Mouse (Mus musculus) heart, postnatal 0 days (tissue): ENCODE results near the gene En2. TPM values are rescaled to one million over a fixed set of nuclear protein-coding genes. Genes with fewer than 3 reads are reported as not detected.

Experiments used
- ATAC-seq: fragments of 200-750 bp; cut with Nextera tagmentation; 2 replicates; pipeline ENCODE4 v1.8.0; 2017; ENCODE audit warnings: low read depth, moderate number of reproducible peaks, moderate library complexity; ENCODE audit not compliant: insufficient read depth
- DNase-seq: peaks from one replicate; pipeline ENCODE4 v3.0.0-alpha.2; 2016; ENCODE audit warnings: low spot score
- H3K27ac ChIP-seq: fragments of 300-500 bp; sonication (generic); 2 replicates; pipeline ENCODE4 v1.5.1; 2014; ENCODE audit warnings: low read depth, mild to moderate bottlenecking
- H3K27me3 ChIP-seq: fragments of 300-500 bp; sonication (generic); 2 replicates; pipeline ENCODE4 v1.6.1; 2014; ENCODE audit warnings: low read length, mixed read lengths; ENCODE audit not compliant: control insufficient read depth, insufficient read depth
- H3K36me3 ChIP-seq: fragments of 300-500 bp; sonication (generic); replicated peaks from 2 replicates; pipeline ENCODE4 v1.6.1; 2014; ENCODE audit warnings: low read length, mixed read lengths; ENCODE audit not compliant: control insufficient read depth, insufficient read depth
- H3K4me1 ChIP-seq: fragments of 300-500 bp; sonication (generic); 2 replicates; pipeline ENCODE4 v1.6.1; 2014; ENCODE audit warnings: antibody characterized with exemption; ENCODE audit not compliant: control insufficient read depth, insufficient read depth
- H3K4me2 ChIP-seq: fragments of 300-500 bp; sonication (generic); 2 replicates; pipeline ENCODE4 v1.6.1; 2014; ENCODE audit warnings: low read depth, mild to moderate bottlenecking, low read length, moderate library complexity
- H3K4me3 ChIP-seq: fragments of 300-500 bp; sonication (generic); 2 replicates; pipeline ENCODE4 v1.5.1; 2014; ENCODE audit warnings: low read depth, low read length
- H3K9ac ChIP-seq: fragments of 300-500 bp; sonication (generic); replicated peaks from 2 replicates; pipeline ENCODE4 v1.6.1; 2014; ENCODE audit warnings: low read depth, low read length, mixed read lengths
- H3K9me3 ChIP-seq: fragments of 300-500 bp; sonication (generic); replicated peaks from 2 replicates; pipeline ENCODE4 v1.6.1; 2016; ENCODE audit warnings: low read length; ENCODE audit not compliant: control insufficient read depth
- CTCF ChIP-seq: IDR thresholded peaks from 2 replicates; pipeline ENCODE4 v1.5.1; 2016; ENCODE audit warnings: antibody characterized with exemption, control low read depth, low read depth
- EP300 ChIP-seq: IDR thresholded peaks from 2 replicates; pipeline ENCODE4 v1.6.1; 2016; ENCODE audit warnings: antibody characterized with exemption, low read depth
- WGBS: fragments of 180-500 bp; shearing (Covaris S2); extraction: QIAGEN DNeasy Blood & Tissue Kit; methylation state at CpG from one replicate; pipeline ENCODE4 v1.1.7; 2014; 5-methylcytosine and 5-hydroxymethylcytosine counted together
- polyA plus RNA-seq: library from polyadenylated mRNA; unstranded; fragments of >200 nt; fragmentation: Nextera tagmentation; extraction: Ambion mirVana; gene quantifications from 2 replicates; pipeline ENCODE4 v1.2.1, GENCODE M21; 2015
- total RNA-seq: library from RNA; depleted of rRNA; stranded (reverse); fragments of >200 nt; gene quantifications from 2 replicates; pipeline ENCODE4 v1.2.3, GENCODE M21; 2014; ENCODE audit warnings: low replicate concordance

Gene En2
- total and polyA plus RNA-seq, 2 experiments from 2014 or later = not detected

DNA sequence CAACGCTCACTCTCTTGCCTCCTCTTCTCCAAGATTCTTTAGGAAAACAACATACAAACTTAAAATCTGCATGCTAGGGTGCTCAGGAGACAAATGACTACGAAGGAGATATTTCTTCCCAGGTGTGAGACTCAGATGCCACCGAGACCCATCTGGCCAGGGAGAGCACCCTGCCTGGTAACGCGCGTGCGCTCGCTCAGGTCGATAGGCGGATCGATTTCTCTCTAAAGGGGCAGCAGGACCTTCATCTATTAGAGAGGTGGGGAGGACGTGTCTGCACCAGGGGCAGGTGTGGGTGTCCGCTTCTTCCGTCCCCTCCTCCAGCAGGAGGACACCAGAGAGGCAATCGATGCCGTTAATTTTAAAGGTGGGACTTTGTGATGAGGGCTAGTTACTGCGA, 7.7 kb upstream of the En2 start:
- H3K9ac ChIP-seq = no peak overlapping the region
- H3K4me2 ChIP-seq = no peak overlapping the region
- no peak for TF ChIP-seq CTCF
- no peaks in the 10 kb centered on the region for H3K9me3 ChIP-seq
- H3K27ac ChIP-seq = no peak overlapping the region
- no peak overlapping the region for H3K4me3 ChIP-seq
- 2% methylated on average over 17 of the region's 17 CpGs for WGBS
- no peaks in the 10 kb centered on the region for H3K4me1 ChIP-seq
- peaks cover 89% of the 10 kb centered on the region for H3K27me3 ChIP-seq
- ATAC-seq = no peak
- H3K36me3 ChIP-seq = no peaks in the 10 kb centered on the region
- DNase-seq = no peak

DNA sequence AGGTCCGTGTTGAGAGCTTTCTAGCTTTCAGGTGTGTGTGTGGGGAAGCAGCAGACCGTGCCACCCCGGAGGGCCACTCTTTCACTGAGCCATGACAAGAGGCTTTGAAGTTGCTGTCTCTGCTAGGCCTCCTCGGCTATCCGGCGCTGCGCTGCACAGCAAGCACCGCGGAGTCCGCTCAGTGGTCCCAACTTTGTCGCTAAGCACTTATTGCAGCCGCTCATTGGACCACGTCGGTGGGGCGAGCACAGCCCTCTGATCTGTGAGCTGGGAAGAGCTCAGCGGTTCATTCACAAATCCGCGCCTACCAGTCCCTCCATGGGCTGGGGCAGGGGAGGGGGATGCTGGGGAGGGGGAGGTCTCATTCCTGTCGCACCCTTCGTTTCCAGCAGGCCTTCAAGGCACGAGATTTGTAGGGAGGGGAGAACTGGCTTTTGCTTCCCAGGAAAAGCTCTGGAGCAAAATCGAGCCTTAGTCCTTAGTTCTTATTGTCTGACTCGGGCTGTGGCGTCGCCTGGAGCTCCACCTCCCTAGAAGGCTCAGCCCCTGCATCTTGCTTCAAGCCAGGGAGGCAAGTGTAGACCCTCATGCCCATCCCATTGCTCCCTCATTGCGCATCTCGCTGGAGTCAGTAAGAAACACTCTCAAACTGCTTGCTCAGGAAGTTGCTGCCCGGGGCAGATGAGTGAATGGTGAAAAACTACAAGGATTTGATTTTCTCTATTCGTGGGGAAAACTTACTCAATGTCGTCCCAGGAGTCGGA, 7.0 kb upstream of the En2 start:
- Histone ChIP-seq H3K9ac (no peak overlapping the region), H3K36me3 (no peaks in the 10 kb centered on the region), H3K4me1 (no peaks in the 10 kb centered on the region), H3K4me2 (no peak overlapping the region), H3K4me3 (peak overlapping the region; percentile 12; the same call in 1 of the 2 replicates), H3K9me3 (no peaks in the 10 kb centered on the region), H3K27ac (no peak overlapping the region), H3K27me3 (peaks cover 93% of the 10 kb centered on the region)
- ATAC-seq (no peak), DNase-seq (no peak)
- TF ChIP-seq CTCF (no peak), EP300 (no peak)
- WGBS = under 1% methylated on average over 31 of the region's 31 CpGs

DNA sequence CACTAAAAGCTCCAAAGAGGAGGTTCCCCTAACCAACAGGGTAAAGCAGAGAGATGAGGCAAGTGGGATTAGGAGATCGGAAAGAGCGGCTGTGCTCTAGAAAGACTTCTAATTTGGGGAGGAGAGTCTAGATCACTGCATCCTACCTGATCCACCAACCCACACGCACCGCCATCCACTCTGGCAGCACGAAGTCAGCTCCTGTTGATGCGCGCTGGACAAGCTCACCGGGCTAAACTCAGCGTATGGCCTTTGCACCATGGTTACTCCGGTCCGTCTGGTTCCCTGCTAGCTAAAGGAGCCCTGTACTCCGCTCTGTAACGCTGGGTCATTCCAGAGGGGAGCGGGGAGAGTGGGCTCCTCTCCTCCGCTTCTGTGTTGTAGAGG, 6.4 kb upstream of the En2 start:
- Histone ChIP-seq H3K9ac (no peak overlapping the region), H3K9me3 (no peaks in the 10 kb centered on the region), H3K4me3 (no peak overlapping the region), H3K36me3 (no peaks in the 10 kb centered on the region), H3K27me3 (peaks cover 93% of the 10 kb centered on the region), H3K4me2 (no peak overlapping the region), H3K27ac (no peak overlapping the region), H3K4me1 (no peaks in the 10 kb centered on the region)
- ATAC-seq (no peak), DNase-seq (no peak)
- TF ChIP-seq CTCF = no peak
- 2% methylated on average over 15 of the region's 15 CpGs for WGBS

DNA sequence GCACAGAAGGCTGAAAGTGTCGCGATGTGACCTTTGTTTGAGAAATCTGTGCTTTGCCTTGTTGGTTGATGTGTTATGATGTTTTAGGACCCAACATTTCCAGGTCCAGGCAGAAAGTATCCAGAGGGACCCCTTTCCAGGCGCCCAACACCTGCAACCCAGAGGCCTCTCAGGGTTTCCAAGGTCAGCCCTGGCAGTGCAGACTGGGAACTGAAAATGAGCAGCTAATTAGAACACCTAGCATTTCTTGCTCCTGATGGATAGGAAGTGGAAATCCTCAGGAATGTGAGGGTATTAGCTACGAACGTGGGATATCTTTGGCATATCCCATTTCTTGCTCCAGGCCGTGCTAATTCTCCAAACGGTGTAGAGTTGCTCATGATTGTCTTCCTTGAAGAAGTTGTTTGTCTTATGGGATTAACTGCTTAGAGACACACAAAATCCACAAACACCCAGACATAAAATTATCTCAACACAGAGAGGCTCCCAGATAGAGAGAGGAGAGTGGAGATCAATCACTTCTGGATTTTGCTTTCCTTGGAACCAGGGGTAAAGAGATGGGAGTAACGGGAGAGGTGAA, 5.5 kb upstream of the En2 start:
- no peak overlapping the region for H3K27ac ChIP-seq
- peaks cover 97% of the 10 kb centered on the region for H3K27me3 ChIP-seq
- ATAC-seq = no peak
- no peaks in the 10 kb centered on the region for H3K4me1 ChIP-seq
- 9% methylated on average over 8 of the region's 8 CpGs for WGBS
- no peak overlapping the region for H3K4me2 ChIP-seq
- H3K9me3 ChIP-seq = no peaks in the 10 kb centered on the region
- no peak for DNase-seq
- TF ChIP-seq EP300 = no peak
- no peak for TF ChIP-seq CTCF
- H3K4me3 ChIP-seq = no peak overlapping the region
- H3K9ac ChIP-seq = no peak overlapping the region
- no peaks in the 10 kb centered on the region for H3K36me3 ChIP-seq

DNA sequence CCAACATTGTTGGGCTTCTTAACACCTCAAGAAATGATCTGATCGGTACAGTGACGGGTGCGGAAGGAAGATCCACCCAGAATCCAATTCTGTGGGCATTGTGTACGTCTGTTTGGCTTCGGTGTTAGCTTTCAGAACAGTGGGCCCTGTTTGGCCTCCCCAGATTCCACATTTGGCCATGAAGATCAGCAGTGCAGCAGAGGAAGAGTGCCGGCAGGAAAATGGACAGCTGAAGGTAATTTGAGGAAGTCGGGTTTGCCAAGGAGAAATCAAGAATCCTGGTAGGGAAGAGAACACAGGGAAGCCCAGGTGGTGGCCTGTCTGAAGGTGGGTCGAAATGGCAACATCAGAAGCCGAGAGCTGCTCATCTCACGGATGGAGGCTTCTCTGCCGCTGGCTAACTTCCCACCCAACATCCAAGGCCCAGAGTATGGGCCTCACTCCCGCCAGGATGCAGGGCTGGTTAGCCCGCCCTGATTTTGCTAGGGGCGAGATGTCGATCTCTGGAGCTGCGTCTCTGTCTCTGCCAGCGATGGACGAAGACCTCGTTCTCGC, 4.0 kb upstream of the En2 start:
- Histone ChIP-seq H3K9me3 (no peaks in the 10 kb centered on the region), H3K36me3 (no peaks in the 10 kb centered on the region), H3K9ac (no peak overlapping the region), H3K4me1 (peaks cover 6% of the 10 kb centered on the region), H3K4me3 (peak overlapping the region; percentile 15), H3K27ac (no peak overlapping the region), H3K27me3 (peaks cover 99% of the 10 kb centered on the region), H3K4me2 (peak overlapping the region; percentile 10)
- no peak for DNase-seq
- no peak for ATAC-seq
- TF ChIP-seq EP300 (no peak), CTCF (no peak)
- 5% methylated on average over 20 of the region's 20 CpGs for WGBS
